Mouse (Mus musculus): ENCODE data around the gene Numa1. TPM values are rescaled to one million over a fixed set of nuclear protein-coding genes. Genes with fewer than 3 reads are reported as not detected.

Gene Numa1
- total RNA-seq, 2 experiments from 2014 or later, result 101 to 112 TPM

DNA sequence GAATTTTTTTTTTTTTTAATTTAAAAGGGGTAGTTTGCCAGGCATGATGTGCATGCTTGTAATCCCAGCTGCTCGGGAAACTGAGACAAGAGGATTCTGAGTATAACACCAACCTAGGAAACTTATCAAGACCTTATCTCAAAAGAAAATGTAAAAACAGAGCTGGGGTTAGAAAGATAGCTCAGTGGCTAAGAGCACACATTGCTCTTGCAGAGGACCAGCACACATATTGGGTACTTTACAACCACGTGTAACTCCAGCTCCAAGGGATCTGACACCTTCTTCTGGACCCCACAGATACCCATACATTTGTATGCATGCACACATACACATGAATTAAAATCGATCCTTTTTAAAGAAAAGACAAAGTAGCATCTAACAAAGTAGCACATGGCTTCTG lies 127.4 kb downstream of the Numa1 start:
- no peak for DNase-seq

DNA sequence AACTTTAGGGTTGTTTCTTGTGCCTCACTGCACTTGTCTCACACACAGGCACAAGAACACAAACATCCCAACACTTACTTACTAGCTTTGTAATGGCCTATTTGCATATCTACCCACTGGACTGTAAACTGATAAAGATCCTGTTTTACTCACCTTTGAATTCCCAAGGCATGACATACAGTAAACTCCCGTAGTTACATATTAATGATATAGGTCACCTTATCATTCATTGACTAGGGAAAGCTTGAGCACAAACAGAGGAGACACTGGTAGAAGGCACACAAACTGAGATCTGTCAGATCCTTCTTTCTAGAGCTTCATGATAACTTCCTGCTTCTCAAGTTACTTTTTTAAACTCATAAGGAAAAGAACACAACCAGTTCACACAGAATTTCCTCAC lies 128.3 kb downstream of the Numa1 start:
- DNase-seq, result no peak

DNA sequence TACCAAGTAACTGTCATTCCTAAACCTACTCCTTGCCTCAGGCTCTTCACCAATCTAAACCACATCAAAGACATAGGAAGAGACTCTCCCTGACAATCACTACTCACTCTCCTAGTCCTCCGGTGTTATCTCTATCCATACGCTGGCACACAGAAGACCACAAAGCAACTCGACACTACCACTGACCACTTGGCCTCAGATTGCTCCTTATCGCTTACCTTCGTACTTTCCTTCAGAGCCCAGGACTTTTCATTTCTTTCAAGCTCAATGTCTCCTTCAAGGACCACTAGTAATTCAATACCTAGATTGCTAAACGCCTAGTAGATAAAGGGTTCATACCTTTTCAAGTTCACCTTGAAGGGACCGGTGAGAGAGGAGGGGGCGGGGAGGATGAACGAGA lies 130.0 kb downstream of the Numa1 start:
- no peak for DNase-seq

Other genes starting within 250 kb of the Numa1 start
- gene Phox2a, start 115.8 kb upstream of the Numa1 start, total RNA-seq (2021), result not detected
- gene Inppl1, start 95.9 kb upstream of the Numa1 start, total RNA-seq (2021), result 10 to 100 TPM; 28.7 to 29.2 TPM
- not detected for gene Folr2, start 76.9 kb upstream of the Numa1 start, total RNA-seq (2021)
- 10 to 100 TPM; 27.9 to 30.1 TPM for gene Anapc15, start 70.4 kb upstream of the Numa1 start, total RNA-seq (2021)
- 1 to 10 TPM in 1 of 2 experiments, under 1 TPM in 1; 0.62 to 4.9 TPM for gene Folr1, start 63.3 kb upstream of the Numa1 start, total RNA-seq (2021)
- 10 to 100 TPM; 87.9 to 90.5 TPM for gene Lamtor1, start 28.2 kb upstream of the Numa1 start, total RNA-seq (2021)
- not detected for gene Tomt, start 27.8 kb upstream of the Numa1 start, total RNA-seq (2021)
- gene Lrrc51, start 216 bp upstream of the Numa1 start, total RNA-seq (2021), result 1 to 10 TPM; 4.8 to 5.7 TPM
- gene Il18bp, start 84.6 kb downstream of the Numa1 start, total RNA-seq (2021), result 10 to 100 TPM in 1 of 2 experiments, 1 to 10 TPM in 1; 7.8 to 11.0 TPM
- 10 to 100 TPM; 39.5 to 51.6 TPM for gene Rnf121, start 131.4 kb downstream of the Numa1 start, total RNA-seq (2021)
- 10 to 100 TPM; 27.5 to 30.0 TPM for gene Xndc1, start 131.4 kb downstream of the Numa1 start, total RNA-seq (2021)
- gene Xntrpc, start 131.6 kb downstream of the Numa1 start, total RNA-seq (2021), result 1 to 10 TPM; 2.2 to 2.4 TPM
- gene Trpc2, start 149.0 kb downstream of the Numa1 start, total RNA-seq (2021), result 1 to 10 TPM; 1.4 to 2.5 TPM
- not detected for gene Art1, start 167.6 kb downstream of the Numa1 start, total RNA-seq (2021)
- gene Art5, start 175.4 kb downstream of the Numa1 start, total RNA-seq (2021), result not detected
- not detected for gene Chrna10, start 182.7 kb downstream of the Numa1 start, total RNA-seq (2021)